Mouse (Mus musculus) bone marrow macrophage, adult 2 months (primary cell): ENCODE results near the gene Vmn1r3. TPM values are rescaled to one million over a fixed set of nuclear protein-coding genes. Genes with fewer than 3 reads are reported as not detected.
"Not testable (repeated sequence)": the region's sequence is repeated elsewhere in the genome, so short reads cannot be mapped to it uniquely, and the experiment has no call there.

Experiments
- H3K27ac ChIP-seq: 2 replicates; pipeline ENCODE4 v1.5.1; 2012; ENCODE audit warnings: low read depth, low read length; ENCODE audit not compliant: insufficient read depth
- H3K4me1 ChIP-seq: 2 replicates; pipeline ENCODE4 v1.6.1; 2012; ENCODE audit warnings: low read length; ENCODE audit not compliant: control insufficient read depth, insufficient read depth
- H3K4me3 ChIP-seq: 2 replicates; pipeline ENCODE4 v1.5.1; 2012; ENCODE audit warnings: mild to moderate bottlenecking, low read length, moderate library complexity; ENCODE audit not compliant: insufficient read depth
- CTCF ChIP-seq: IDR thresholded peaks from 2 replicates; pipeline ENCODE4 v1.5.1; 2012; ENCODE audit warnings: low read depth, mild to moderate bottlenecking, low read length, moderate library complexity
- POLR2A ChIP-seq: IDR thresholded peaks from 2 replicates; pipeline ENCODE4 v1.6.1; 2012; ENCODE audit warnings: mild to moderate bottlenecking, low read depth, low read length, borderline replicate concordance
- polyA plus RNA-seq: library from polyadenylated mRNA; stranded (reverse); fragments of >200 nt; gene quantifications from 2 replicates; pipeline ENCODE4 v1.2.4, GENCODE M21; 2012; ENCODE audit not compliant: missing spikeins, insufficient read depth, insufficient read length

Vmn1r3 gene
- polyA plus RNA-seq, 1 experiment = not detected

- not testable (repeated sequence) for H3K4me1 ChIP-seq, H3K27ac ChIP-seq, H3K4me3 ChIP-seq
Measured at GRCm38 (mm10) chr4:3176195-3176594, 9.0 kb downstream of the Vmn1r3 start.

GRCm38 (mm10) chr4:3175756-3176155, 9.4 kb downstream of the Vmn1r3 start:
- not testable (repeated sequence) for H3K27ac ChIP-seq, H3K4me1 ChIP-seq, H3K4me3 ChIP-seq

DNA sequence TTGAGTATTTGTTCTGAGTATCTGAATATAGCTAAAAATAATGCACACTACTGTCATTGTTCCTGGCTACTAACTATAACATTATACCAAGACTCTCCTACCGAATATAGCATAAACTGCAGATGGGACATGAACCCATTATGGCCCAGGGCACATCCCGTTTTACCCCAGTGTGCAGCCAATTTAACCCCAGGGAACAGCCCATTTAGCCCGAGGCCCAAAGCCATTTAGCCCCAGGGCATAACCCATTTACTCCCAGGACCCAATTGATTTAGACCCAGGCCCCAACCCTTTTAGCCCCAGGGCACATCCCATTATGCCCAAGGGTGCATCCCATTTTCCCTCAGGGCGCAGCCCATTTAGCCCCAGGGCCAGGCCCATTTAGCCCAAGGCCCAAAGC, 10.6 kb downstream of the Vmn1r3 start:
- H3K27ac ChIP-seq, H3K4me1 ChIP-seq, H3K4me3 ChIP-seq: not testable (repeated sequence)

- H3K4me3 ChIP-seq, H3K27ac ChIP-seq, H3K4me1 ChIP-seq: not testable (repeated sequence)
Measured at GRCm38 (mm10) chr4:3167020-3167419, 18.1 kb downstream of the Vmn1r3 start, which contains the start of gene Vmn1r2. Gene Vmn1r2, plus strand, starts transcription at chr4:3167320.

DNA sequence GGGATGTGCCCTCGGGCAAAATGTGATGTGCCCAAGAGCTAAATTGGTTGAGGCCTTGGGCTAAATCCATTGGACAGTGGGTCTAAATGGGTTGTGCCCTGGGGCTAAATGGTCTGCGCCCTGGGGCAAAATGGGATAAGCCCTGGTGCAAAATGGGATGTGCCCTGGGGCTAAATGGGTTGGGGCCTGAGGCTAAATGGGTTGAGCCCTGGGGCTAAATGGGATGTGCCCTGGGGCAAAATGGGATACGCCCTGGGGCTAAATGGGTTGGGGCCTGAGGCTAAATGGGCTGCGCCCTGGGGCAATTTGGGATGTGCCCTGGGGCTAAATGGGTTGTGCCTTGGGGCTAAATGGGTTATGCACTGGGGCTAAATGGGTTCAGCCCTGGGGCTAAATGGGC, 20.1 kb downstream of the Vmn1r3 start:
- Histone ChIP-seq H3K27ac (no peak overlapping the region), H3K4me3 (no peak overlapping the region), H3K4me1 (no peaks in the 10 kb centered on the region)
- no peak for TF ChIP-seq CTCF
- TF ChIP-seq POLR2A = no peak

DNA sequence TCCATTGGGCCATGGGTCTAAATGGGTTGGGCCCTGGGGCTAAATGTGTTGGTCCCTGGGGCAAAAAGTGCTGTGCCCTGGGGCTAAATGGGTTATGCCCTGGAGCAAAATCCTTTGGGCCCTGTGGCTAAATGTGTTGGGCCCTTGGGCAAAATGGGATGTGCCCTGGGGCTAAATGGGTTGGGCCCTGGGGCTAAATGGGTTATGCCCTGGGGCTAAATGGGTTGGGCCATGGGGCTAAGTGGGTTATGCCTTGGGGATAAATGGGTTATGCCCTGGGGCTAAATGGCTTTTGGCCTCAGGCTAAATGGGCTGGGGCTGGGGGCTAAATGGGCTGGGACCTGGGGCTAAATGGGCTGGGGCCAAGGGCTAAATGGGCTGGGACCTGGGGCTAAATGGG, 20.7 kb downstream of the Vmn1r3 start:
- not testable (repeated sequence) for H3K4me3 ChIP-seq

GRCm38 (mm10) chr4:3153320-3153719, 31.8 kb downstream of the Vmn1r3 start:
- H3K4me3 ChIP-seq, H3K27ac ChIP-seq, H3K4me1 ChIP-seq: not testable (repeated sequence)

More for the DNA sequence above, 20.7 kb downstream of the Vmn1r3 start:
- H3K27ac ChIP-seq, H3K4me1 ChIP-seq: not testable (repeated sequence)

- not testable (repeated sequence) for H3K4me3 ChIP-seq, H3K27ac ChIP-seq, H3K4me1 ChIP-seq
Measured at GRCm38 (mm10) chr4:3147926-3148325, 37.2 kb downstream of the Vmn1r3 start.

Other genes with a start within 250 kb of the Vmn1r3 start
- not detected in 2 replicates for gene Vmn1r2, start 18.0 kb downstream of the Vmn1r3 start, polyA plus RNA-seq